Mouse (Mus musculus): ENCODE results near the gene Fyttd1. TPM values are rescaled to one million over a fixed set of nuclear protein-coding genes. Genes with fewer than 3 reads are reported as not detected.
"Not testable (repeated sequence)": the region's sequence is repeated elsewhere in the genome, so short reads cannot be mapped to it uniquely, and the experiment has no call there.

The Fyttd1 gene
- polyA plus RNA-seq, 1 experiment = not detected

GRCm38 (mm10) chr16:32858356-32858755, 18.9 kb upstream of the Fyttd1 start:
- H3K27ac ChIP-seq (ENCODE audit: insufficient read depth, low read depth, low read length) = peak overlapping the region; percentile 72; the same call in 1 of the 2 replicates
- WGBS = 51% methylated on average over 4 of the region's 4 CpGs
- TF ChIP-seq CTCF (IDR thresholded peaks at IDR 0.05; ENCODE audit: insufficient read depth, low read depth, low read length) = no peak
- no peak for TF ChIP-seq POLR2A (IDR thresholded peaks at IDR 0.05; ENCODE audit: insufficient read depth, low read depth, low read length)

GRCm38 (mm10) chr16:32858771-32859636, 18.3 kb upstream of the Fyttd1 start:
- WGBS = 40% methylated on average over 12 of the region's 12 CpGs
- no peak overlapping the region for H3K4me3 ChIP-seq (ENCODE audit: insufficient read depth, low read depth, low read length)
- no peak for TF ChIP-seq POLR2A (IDR thresholded peaks at IDR 0.05; ENCODE audit: insufficient read depth, low read depth, low read length)
- no peak for TF ChIP-seq CTCF (IDR thresholded peaks at IDR 0.05; ENCODE audit: insufficient read depth, low read depth, low read length)
- H3K4me1 ChIP-seq (ENCODE audit: control insufficient read depth, insufficient read depth, low read length) = peaks cover 26% of the 10 kb centered on the region
- peak overlapping the region; percentile 72 for H3K27ac ChIP-seq (ENCODE audit: insufficient read depth, low read depth, low read length)

More at GRCm38 (mm10) chr16:32858356-32858755, 18.9 kb upstream of the Fyttd1 start:
- no peak overlapping the region for H3K4me3 ChIP-seq (ENCODE audit: insufficient read depth, low read depth, low read length)
- H3K4me1 ChIP-seq (ENCODE audit: control insufficient read depth, insufficient read depth, low read length) = peaks cover 25% of the 10 kb centered on the region

- TF ChIP-seq POLR2A (IDR thresholded peaks at IDR 0.05; ENCODE audit: insufficient read depth, low read depth, low read length) (no peak), CTCF (IDR thresholded peaks at IDR 0.05; ENCODE audit: insufficient read depth, low read depth, low read length) (no peak)
- H3K4me1 ChIP-seq (ENCODE audit: control insufficient read depth, insufficient read depth, low read length) = peaks cover 19% of the 10 kb centered on the region
- WGBS = 81% methylated on average over 3 of the region's 3 CpGs
- H3K27ac ChIP-seq (ENCODE audit: insufficient read depth, low read depth, low read length) = no peak overlapping the region
- H3K4me3 ChIP-seq (ENCODE audit: insufficient read depth, low read depth, low read length) = no peak overlapping the region
These were observed 15.4 kb upstream of the Fyttd1 start for GRCm38 (mm10) chr16:32861813-32862385.

- Histone ChIP-seq H3K27ac (ENCODE audit: insufficient read depth, low read depth, low read length) (no peak overlapping the region), H3K4me3 (ENCODE audit: insufficient read depth, low read depth, low read length) (no peak overlapping the region), H3K4me1 (ENCODE audit: control insufficient read depth, insufficient read depth, low read length) (peaks cover 10% of the 10 kb centered on the region; the same call in 1 of the 2 replicates)
- no peak for TF ChIP-seq POLR2A (IDR thresholded peaks at IDR 0.05; ENCODE audit: insufficient read depth, low read depth, low read length)
- TF ChIP-seq CTCF (IDR thresholded peaks at IDR 0.05; ENCODE audit: insufficient read depth, low read depth, low read length) = no peak
- 45% methylated on average over 4 of the region's 4 CpGs for WGBS
These were observed 11.9 kb upstream of the Fyttd1 start for GRCm38 (mm10) chr16:32865401-32865800.

- WGBS = 68% methylated on average over 5 of the region's 5 CpGs
- TF ChIP-seq CTCF (IDR thresholded peaks at IDR 0.05; ENCODE audit: insufficient read depth, low read depth, low read length) (no peak), POLR2A (IDR thresholded peaks at IDR 0.05; ENCODE audit: insufficient read depth, low read depth, low read length) (no peak)
- Histone ChIP-seq H3K4me1 (ENCODE audit: control insufficient read depth, insufficient read depth, low read length) (peaks cover 10% of the 10 kb centered on the region; the same call in 1 of the 2 replicates), H3K4me3 (ENCODE audit: insufficient read depth, low read depth, low read length) (peak overlapping the region; percentile 19; the same call in 1 of the 2 replicates), H3K27ac (ENCODE audit: insufficient read depth, low read depth, low read length) (no peak overlapping the region)
These were observed 10.6 kb upstream of the Fyttd1 start for GRCm38 (mm10) chr16:32866713-32867112.

- H3K4me3 ChIP-seq (ENCODE audit: insufficient read depth, low read depth, low read length) = peak overlapping the region; percentile 70
- peak overlapping the region; percentile 58 for H3K27ac ChIP-seq (ENCODE audit: insufficient read depth, low read depth, low read length)
- peaks cover 9% of the 10 kb centered on the region; the same call in 1 of the 2 replicates for H3K4me1 ChIP-seq (ENCODE audit: control insufficient read depth, insufficient read depth, low read length)
- under 1% methylated on average over 35 of the region's 35 CpGs for WGBS
- TF ChIP-seq CTCF (IDR thresholded peaks at IDR 0.05; ENCODE audit: insufficient read depth, low read depth, low read length) (no peak), POLR2A (IDR thresholded peaks at IDR 0.05; ENCODE audit: insufficient read depth, low read depth, low read length) (peak; percentile 62)
These were observed 9.3 kb upstream of the Fyttd1 start for GRCm38 (mm10) chr16:32867919-32868552.

- WGBS = 71% methylated on average over 5 of the region's 5 CpGs
- H3K27ac ChIP-seq (ENCODE audit: insufficient read depth, low read depth, low read length) = no peak overlapping the region
- no peak overlapping the region for H3K4me3 ChIP-seq (ENCODE audit: insufficient read depth, low read depth, low read length)
- H3K4me1 ChIP-seq (ENCODE audit: control insufficient read depth, insufficient read depth, low read length) = peaks cover 4% of the 10 kb centered on the region; the same call in 1 of the 2 replicates
- no peak for TF ChIP-seq CTCF (IDR thresholded peaks at IDR 0.05; ENCODE audit: insufficient read depth, low read depth, low read length)
These were observed 7.1 kb upstream of the Fyttd1 start for GRCm38 (mm10) chr16:32870231-32870630.

- no peak overlapping the region for H3K27ac ChIP-seq (ENCODE audit: insufficient read depth, low read depth, low read length)
- no peak overlapping the region for H3K4me3 ChIP-seq (ENCODE audit: insufficient read depth, low read depth, low read length)
- no peak for TF ChIP-seq POLR2A (IDR thresholded peaks at IDR 0.05; ENCODE audit: insufficient read depth, low read depth, low read length)
- no peak for TF ChIP-seq CTCF (IDR thresholded peaks at IDR 0.05; ENCODE audit: insufficient read depth, low read depth, low read length)
- H3K4me1 ChIP-seq (ENCODE audit: control insufficient read depth, insufficient read depth, low read length) = peaks cover 2% of the 10 kb centered on the region; the same call in 1 of the 2 replicates
- 58% methylated on average over 3 of the region's 3 CpGs for WGBS
These were observed 3.9 kb upstream of the Fyttd1 start for GRCm38 (mm10) chr16:32873366-32873765.

- not testable (repeated sequence) for H3K4me3 ChIP-seq (ENCODE audit: insufficient read depth, low read depth, low read length); H3K4me1 ChIP-seq (ENCODE audit: control insufficient read depth, insufficient read depth, low read length); H3K27ac ChIP-seq (ENCODE audit: insufficient read depth, low read depth, low read length)
- WGBS = 73% methylated on average over 1 of the region's 1 CpGs
These were observed 2.0 kb upstream of the Fyttd1 start for GRCm38 (mm10) chr16:32875281-32875680.
